Mouse (Mus musculus) left cerebral cortex, adult 2 months (tissue): ENCODE measurements around the gene Rpl10. TPM values are rescaled to one million over a fixed set of nuclear protein-coding genes. Genes with fewer than 3 reads are reported as not detected.

Experiments used
- DNase-seq, 2 experiments: peaks; one replicate each; pipeline ENCODE4 v3.0.0; 2021 to 2022; ENCODE audit warnings: low spot score in 2 of 2, mixed read lengths in 1 of 2; ENCODE audit errors: extremely low spot score in 1 of 2
- H3K27ac ChIP-seq: fragments of 200-600 bp; 2 replicates; pipeline ENCODE4 v1.8.1; 2022
- H3K4me3 ChIP-seq: fragments of 200-600 bp; 2 replicates; pipeline ENCODE4 v1.8.1; 2022
- CTCF ChIP-seq: fragments of 200-600 bp; IDR thresholded peaks from 2 replicates; pipeline ENCODE4 v1.8.1; 2022; ENCODE audit warnings: antibody characterized with exemption, mild to moderate bottlenecking, moderate library complexity
- intact Hi-C: fragments of 180-260 bp; cut with DNase I; formaldehyde crosslinking; loops from one replicate; pipeline ENCODE4 v1.15.1; 2025
- microRNA-seq, 2 experiments: library from miRNA; unstranded; fragments of <30 nt; microRNA quantifications; one replicate each; pipeline ENCODE4 v1.2.0; 2021
- total RNA-seq, 2 experiments: library from RNA; stranded (reverse); gene quantifications; 2 replicates each; pipeline ENCODE4 v1.2.3; 2021

The Rpl10 gene
- total RNA-seq, 2 experiments from 2014 or later = 151 to 163 TPM

DNA sequence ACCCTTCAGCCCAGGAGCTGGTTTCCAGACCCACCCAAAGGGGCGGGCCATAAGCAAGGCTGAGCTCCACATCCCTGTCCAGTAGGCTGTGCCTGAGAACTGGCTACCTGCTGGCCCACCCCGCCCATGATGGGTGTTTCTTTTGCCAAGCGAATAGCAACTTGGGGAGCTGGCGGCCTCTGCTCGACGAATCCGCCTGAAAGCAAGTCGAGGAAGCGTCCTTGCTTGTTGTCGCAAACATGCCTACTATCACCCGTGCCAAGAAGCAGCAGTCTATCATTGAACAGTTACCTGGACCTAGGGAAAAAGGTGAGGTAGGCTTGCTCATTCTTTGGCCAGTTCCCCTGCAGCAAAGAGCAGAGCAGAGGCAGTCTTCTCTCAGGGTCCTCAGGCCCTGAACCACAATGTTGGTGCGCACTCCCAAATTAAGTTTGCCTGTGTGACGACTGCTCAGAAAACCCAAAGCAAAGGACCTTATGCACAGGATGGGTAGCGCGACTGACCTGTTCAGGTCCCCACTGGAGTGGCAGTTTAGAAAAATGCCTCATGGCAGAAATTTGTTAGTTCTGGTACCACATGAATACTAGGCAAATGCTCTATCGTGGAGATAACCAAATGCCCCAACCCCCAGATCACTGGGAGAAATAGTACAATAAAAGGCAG is 11.3 kb downstream of the Rpl10 start, which contains the start of the genes Taz and Dnase1l1:
Gene Taz, plus strand, starts transcription at position 181 of the 663 bp plus-strand sequence.
Gene Dnase1l1, minus strand, starts transcription at position 606 of the 663 bp plus-strand sequence.
- no peak for TF ChIP-seq CTCF
- peak in 1 of 2 experiments; percentile 54 for DNase-seq
- Histone ChIP-seq H3K27ac (peak within 1 kb of the TSS; percentile 81), H3K4me3 (peak within 1 kb of the TSS; percentile 63)
- intact Hi-C loops = loop anchor here (2.0 kb wide), 1 partner anchor 15 kb away; the partner anchor contains the start of gene Atp6ap1

DNA sequence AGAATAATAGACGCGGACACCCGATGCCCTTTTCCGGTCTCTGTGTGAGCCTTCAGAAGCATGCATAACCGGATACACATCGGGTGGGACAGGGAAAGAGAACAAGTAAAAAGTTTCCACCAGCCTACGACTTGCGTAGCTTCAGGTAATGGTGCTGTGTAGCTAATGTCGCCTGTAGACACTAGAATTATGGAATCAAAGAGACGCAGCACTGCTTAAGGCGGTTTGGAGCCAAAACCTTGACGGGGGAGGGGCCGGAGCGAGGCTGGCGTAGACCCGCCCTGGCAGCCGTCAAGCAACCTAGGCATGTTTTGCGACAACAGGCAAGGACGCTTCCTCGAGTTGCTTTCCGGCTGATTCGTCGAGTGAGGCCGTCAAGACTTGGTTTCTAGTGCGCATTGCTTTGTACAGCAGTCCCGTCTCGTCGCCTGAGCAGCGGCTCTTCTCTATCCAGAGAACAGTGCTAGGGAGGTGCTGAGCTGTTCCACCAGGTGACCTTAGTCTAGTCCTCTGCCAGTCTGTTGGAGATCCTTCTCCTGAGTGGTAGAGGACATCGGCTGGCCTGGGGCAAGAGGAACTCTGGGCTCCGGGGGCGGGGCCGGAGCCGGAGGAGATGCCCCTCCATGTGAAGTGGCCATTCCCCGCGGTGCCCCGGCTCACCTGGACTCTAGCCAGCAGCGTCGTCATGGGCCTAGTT is 11.9 kb downstream of the Rpl10 start:
- intact Hi-C loops = loop anchor here (2.0 kb wide), 1 partner anchor 14 kb away; the partner anchor contains the start of gene Atp6ap1
- H3K27ac ChIP-seq = peak overlapping the region; percentile 81
- DNase-seq = peak; percentile 84 to 85
- TF ChIP-seq CTCF = no peak
- H3K4me3 ChIP-seq = peak overlapping the region; percentile 63

DNA sequence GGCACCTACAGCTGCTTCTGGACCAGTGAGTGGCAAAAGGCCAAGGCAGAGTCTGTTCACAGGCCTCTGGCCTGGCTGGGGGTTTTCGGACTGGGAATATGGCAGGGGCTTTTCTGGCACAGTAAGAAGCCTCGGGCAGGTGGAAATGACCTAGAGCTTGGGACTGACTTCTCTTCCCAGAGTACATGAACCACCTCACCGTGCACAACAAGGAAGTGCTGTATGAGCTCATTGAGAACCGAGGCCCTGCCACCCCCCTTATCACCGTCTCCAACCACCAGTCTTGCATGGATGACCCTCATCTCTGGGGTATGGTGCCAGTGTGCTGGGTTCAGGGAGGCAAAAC is 12.5 kb downstream of the Rpl10 start:
- DNase-seq = no peak
- peak overlapping the region; percentile 81 for H3K27ac ChIP-seq
- no peak for TF ChIP-seq CTCF
- intact Hi-C loops = loop anchor here (2.0 kb wide), 1 partner anchor 14 kb away; the partner anchor contains the start of gene Atp6ap1
- H3K4me3 ChIP-seq = peak overlapping the region; percentile 63

DNA sequence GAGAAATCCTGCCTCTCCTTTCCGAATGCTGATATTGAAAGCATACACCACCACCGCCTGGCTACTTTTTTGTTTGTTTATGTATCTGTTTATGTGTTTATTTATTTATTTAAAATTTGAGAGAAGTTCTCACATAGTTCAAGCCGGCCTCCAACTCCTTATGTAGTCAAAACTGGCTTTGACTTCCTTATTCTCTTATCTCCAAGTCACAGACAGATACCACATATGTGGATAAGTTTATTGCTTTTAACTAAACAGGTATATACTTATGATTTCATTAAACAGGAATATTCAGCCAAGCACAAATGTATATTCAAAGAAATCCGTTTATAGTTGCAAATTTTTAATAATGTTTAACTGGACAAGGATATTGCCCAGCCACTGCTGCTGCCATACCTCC is 22.8 kb downstream of the Rpl10 start:
- intact Hi-C loops = no loop called here
- no peak overlapping the region for H3K4me3 ChIP-seq
- no peak overlapping the region for H3K27ac ChIP-seq
- no peak for DNase-seq
- no peak for TF ChIP-seq CTCF

GRCm38 (mm10) chrX:74296538-74297448 is 26.2 kb downstream of the Rpl10 start, which contains the start of gene Atp6ap1:
Atp6ap1 (plus strand) TSS chrX:74297097.
- intact Hi-C loops = loop anchor here (2.0 kb wide), 1 partner anchor 14 kb away; the partner anchor contains the start of gene Dnase1l1
- no peak for TF ChIP-seq CTCF
- DNase-seq = peak; percentile 88 to 91
- Histone ChIP-seq H3K4me3 (peak within 1 kb of the TSS; percentile 58), H3K27ac (peak within 1 kb of the TSS; percentile 87)

GRCm38 (mm10) chrX:74298348-74298747 is 27.7 kb downstream of the Rpl10 start:
- intact Hi-C loops = no loop called here
- no peak for TF ChIP-seq CTCF
- DNase-seq = no peak
- Histone ChIP-seq H3K27ac (no peak overlapping the region), H3K4me3 (no peak overlapping the region; the same call in 1 of the 2 replicates)

- TF ChIP-seq CTCF = no peak
- intact Hi-C loops = no loop called here
- H3K4me3 ChIP-seq = no peak overlapping the region
- DNase-seq = no peak
- H3K27ac ChIP-seq = no peak overlapping the region
These were observed 29.1 kb downstream of the Rpl10 start for GRCm38 (mm10) chrX:74299721-74300120.

DNA sequence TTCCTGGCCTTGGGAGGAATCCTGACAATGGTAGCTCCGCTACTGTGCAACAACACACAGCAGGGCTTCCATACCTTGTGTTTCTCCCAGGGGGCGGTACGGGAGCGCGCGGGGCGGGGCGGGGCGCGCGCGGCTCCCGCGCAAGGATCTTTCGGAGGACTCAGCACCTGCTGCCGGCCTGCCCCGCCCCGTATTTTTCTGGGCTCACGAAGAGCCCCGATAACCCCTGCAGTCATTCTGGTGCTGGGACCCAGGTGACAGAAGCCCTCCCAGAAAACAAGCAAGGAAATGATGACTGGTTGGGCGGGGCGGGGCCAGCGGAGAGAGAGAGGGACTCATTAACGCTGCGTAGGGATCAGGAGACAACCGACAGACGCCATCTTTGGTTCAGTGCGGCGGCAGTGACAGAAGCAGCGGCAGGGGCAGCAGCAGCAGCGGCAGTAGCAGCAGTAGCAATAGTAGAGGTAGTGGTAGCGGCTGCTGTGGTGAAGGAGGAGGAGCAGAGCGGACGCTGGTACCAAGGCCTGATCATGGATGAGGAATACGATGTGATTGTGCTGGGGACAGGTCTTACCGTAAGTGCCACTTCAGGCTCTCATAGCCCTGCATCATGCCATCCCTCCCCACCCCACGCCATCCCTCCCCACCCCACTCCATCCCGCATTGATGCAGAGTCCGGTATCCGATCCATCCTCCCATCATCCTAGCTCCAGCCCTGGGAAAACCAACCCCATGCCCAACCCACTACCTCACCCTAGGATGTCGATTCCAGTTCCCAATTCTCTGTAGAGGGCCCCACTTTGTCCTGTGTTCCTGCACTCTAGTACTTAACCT is 34.5 kb downstream of the Rpl10 start, which contains the start of gene Gdi1:
Gene Gdi1, plus strand, starts transcription at position 132 of the 834 bp plus-strand sequence.
- intact Hi-C loops = no loop called here
- peak within 1 kb of the TSS; percentile 59 for H3K4me3 ChIP-seq

DNA sequence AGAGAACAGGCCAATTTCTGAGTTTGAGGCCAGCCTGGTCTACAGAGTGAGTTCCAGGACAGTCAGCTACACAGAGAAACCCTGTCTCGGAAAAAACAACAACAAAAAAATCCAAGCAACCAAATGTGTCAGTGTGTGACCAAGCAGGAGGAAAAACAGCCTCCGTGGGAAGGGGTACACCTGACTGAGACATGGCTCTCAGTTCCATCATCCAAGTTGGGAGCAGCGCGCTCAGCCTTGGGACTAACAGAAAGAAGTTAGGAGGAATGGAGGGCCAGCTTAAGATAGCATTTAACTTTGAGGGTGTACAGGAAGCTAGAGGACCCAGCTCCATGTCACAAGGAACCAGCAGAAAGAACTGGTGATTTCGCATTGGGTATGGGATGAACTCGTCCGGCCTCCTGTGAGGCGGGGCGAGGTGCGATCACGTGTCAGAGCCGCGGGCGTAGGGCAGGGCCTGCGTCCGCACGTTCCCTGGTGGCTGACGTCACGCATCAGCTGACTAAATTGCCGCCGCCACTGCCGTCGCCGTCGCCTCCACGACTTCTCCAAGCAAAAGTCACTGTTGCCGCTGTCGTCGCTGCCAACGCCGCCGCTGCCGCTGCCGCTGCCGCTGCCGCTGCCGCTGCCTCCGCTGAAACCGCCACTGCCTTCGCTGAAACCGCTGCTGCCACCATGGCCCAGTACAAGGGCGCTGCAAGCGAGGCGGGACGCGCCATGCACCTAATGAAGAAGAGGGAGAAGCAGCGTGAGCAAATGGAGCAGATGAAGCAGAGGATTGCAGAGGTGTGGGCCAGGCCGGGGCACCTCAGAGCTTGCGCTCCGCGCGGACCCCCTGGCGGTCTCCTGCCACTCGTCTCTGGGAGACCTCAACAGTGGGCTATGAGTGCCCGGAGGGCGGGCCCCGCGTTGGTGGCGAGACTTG is 42.2 kb downstream of the Rpl10 start, which contains the start of gene Fam50a:
Gene Fam50a, plus strand, starts transcription at position 494 of the 925 bp plus-strand sequence.
- peak within 1 kb of the TSS; percentile 84 for H3K27ac ChIP-seq
- peak within 1 kb of the TSS; percentile 65 for H3K4me3 ChIP-seq
- DNase-seq = peak; percentile 83 to 89
- intact Hi-C loops = no loop called here
- TF ChIP-seq CTCF = no peak

More for the DNA sequence above, 34.5 kb downstream of the Rpl10 start, which contains the start of gene Gdi1:
- DNase-seq = peak; percentile 59 to 70
- peak; percentile 38 for TF ChIP-seq CTCF
- peak within 1 kb of the TSS; percentile 97 for H3K27ac ChIP-seq

Small RNAs within 50 kb of the gene (microRNA-seq; reads per million reads assigned to microRNA genes)
- gene Mir7091 (0 reads per million in 2 experiments), gene Mir7092 (0 reads per million in 2 experiments)

Other genes starting within 250 kb of the Rpl10 start
- gene Irak1, start 246.9 kb upstream of the Rpl10 start, total RNA-seq = 10 to 100 TPM; 47.9 to 54.2 TPM
- 1 to 10 TPM in 1 of 2 experiments, under 1 TPM in 1; 0.66 to 1.6 TPM for gene Opn1mw, start 143.3 kb upstream of the Rpl10 start, total RNA-seq
- 10 to 100 TPM; 85.0 to 89.3 TPM for gene Mecp2, start 135.4 kb upstream of the Rpl10 start, total RNA-seq
- gene Tex28, start 103.0 kb upstream of the Rpl10 start, total RNA-seq = not detected
- not detected for gene Tktl1, start 93.6 kb upstream of the Rpl10 start, total RNA-seq
- gene Flna, start 21.0 kb upstream of the Rpl10 start, total RNA-seq = 10 to 100 TPM; 66.7 to 68.9 TPM
- gene Emd, start 16.1 kb upstream of the Rpl10 start, total RNA-seq = 10 to 100 TPM; 36.0 to 37.7 TPM
- 10 to 100 TPM; 60.9 to 64.9 TPM for gene Taz, start 11.1 kb downstream of the Rpl10 start, total RNA-seq
- gene Dnase1l1, start 11.5 kb downstream of the Rpl10 start, total RNA-seq = 1 to 10 TPM; 2.2 to 2.9 TPM
- 100 to 1,000 TPM; 320 to 341 TPM for gene Atp6ap1, start 26.3 kb downstream of the Rpl10 start, total RNA-seq
- gene Gdi1, start 34.2 kb downstream of the Rpl10 start, total RNA-seq = 100 to 1,000 TPM; 596 to 607 TPM
- 10 to 100 TPM; 25.7 to 31.7 TPM for gene Fam50a, start 42.2 kb downstream of the Rpl10 start, total RNA-seq
- gene Plxna3, start 58.3 kb downstream of the Rpl10 start, total RNA-seq = 10 to 100 TPM; 27.1 to 30.2 TPM
- 10 to 100 TPM; 22.3 to 23.5 TPM for gene Lage3, start 82.8 kb downstream of the Rpl10 start, total RNA-seq
- 10 to 100 TPM; 65.7 to 71.5 TPM for gene Ubl4a, start 102.4 kb downstream of the Rpl10 start, total RNA-seq
- 1 to 10 TPM; 3.1 to 3.9 TPM for gene Slc10a3, start 102.5 kb downstream of the Rpl10 start, total RNA-seq
- 10 to 100 TPM; 15.7 to 20.9 TPM for gene Fam3a, start 122.5 kb downstream of the Rpl10 start, total RNA-seq
- gene Ikbkg, start 122.5 kb downstream of the Rpl10 start, total RNA-seq = 10 to 100 TPM; 44.8 to 47.6 TPM
- gene G6pdx, start 158.4 kb downstream of the Rpl10 start, total RNA-seq = 10 to 100 TPM; 28.2 to 28.4 TPM
- gene Gm6880, start 210.6 kb downstream of the Rpl10 start, total RNA-seq = not detected